Mouse (Mus musculus): ENCODE results near the gene 1700029H14Rik. TPM values are rescaled to one million over a fixed set of nuclear protein-coding genes. Genes with fewer than 3 reads are reported as not detected.

Gene 1700029H14Rik
- polyA plus RNA-seq, 1 experiment: not detected

- no peaks in the 10 kb centered on the region for H3K36me3 ChIP-seq (ENCODE audit: control insufficient read depth, insufficient read depth, low read length)
- no peak overlapping the region for H3K27ac ChIP-seq (ENCODE audit: insufficient read depth, low read depth, low read length)
- TF ChIP-seq POLR2A (IDR thresholded peaks at IDR 0.05; ENCODE audit: low read depth, low read length) (no peak), CTCF (conservative IDR thresholded peaks at IDR 0.05; ENCODE audit: insufficient read depth, insufficient read length, low read depth, low read length) (no peak)
- 90% methylated on average over 5 of the region's 5 CpGs for WGBS
- DNase-seq: no peak
- peaks cover 14% of the 10 kb centered on the region; the same call in 1 of the 2 replicates for H3K4me1 ChIP-seq (ENCODE audit: control insufficient read depth, insufficient read depth, low read length)
- no peaks in the 10 kb centered on the region for H3K27me3 ChIP-seq (replicated peaks; ENCODE audit: control insufficient read depth, insufficient read depth, low read length)
- no peak overlapping the region for H3K4me3 ChIP-seq (ENCODE audit: insufficient read depth, low read depth, low read length)
Measured at GRCm38 (mm10) chr8:13512016-13512415, 50.2 kb downstream of the 1700029H14Rik start.

GRCm38 (mm10) chr8:13507284-13507937 lies 54.9 kb downstream of the 1700029H14Rik start:
- no peak overlapping the region for H3K4me3 ChIP-seq (ENCODE audit: insufficient read depth, low read depth, low read length)
- no peaks in the 10 kb centered on the region for H3K27me3 ChIP-seq (replicated peaks; ENCODE audit: control insufficient read depth, insufficient read depth, low read length)
- peak overlapping the region; percentile 93 for H3K27ac ChIP-seq (ENCODE audit: insufficient read depth, low read depth, low read length)
- TF ChIP-seq POLR2A (IDR thresholded peaks at IDR 0.05; ENCODE audit: low read depth, low read length) (no peak), CTCF (conservative IDR thresholded peaks at IDR 0.05; ENCODE audit: insufficient read depth, insufficient read length, low read depth, low read length) (no peak)
- H3K36me3 ChIP-seq (ENCODE audit: control insufficient read depth, insufficient read depth, low read length): no peaks in the 10 kb centered on the region
- no peak for DNase-seq
- 46% methylated on average over 3 of the region's 3 CpGs for WGBS
- peaks cover 36% of the 10 kb centered on the region for H3K4me1 ChIP-seq (ENCODE audit: control insufficient read depth, insufficient read depth, low read length)

- 14% methylated on average over 4 of the region's 4 CpGs for WGBS
- Histone ChIP-seq H3K4me1 (ENCODE audit: control insufficient read depth, insufficient read depth, low read length) (peaks cover 36% of the 10 kb centered on the region), H3K27ac (ENCODE audit: insufficient read depth, low read depth, low read length) (peak overlapping the region; percentile 93), H3K36me3 (ENCODE audit: control insufficient read depth, insufficient read depth, low read length) (no peaks in the 10 kb centered on the region), H3K27me3 (replicated peaks; ENCODE audit: control insufficient read depth, insufficient read depth, low read length) (no peaks in the 10 kb centered on the region), H3K4me3 (ENCODE audit: insufficient read depth, low read depth, low read length) (no peak overlapping the region)
- DNase-seq: peak; percentile 97
- TF ChIP-seq CTCF (conservative IDR thresholded peaks at IDR 0.05; ENCODE audit: insufficient read depth, insufficient read length, low read depth, low read length) (no peak), POLR2A (IDR thresholded peaks at IDR 0.05; ENCODE audit: low read depth, low read length) (no peak)
Measured at GRCm38 (mm10) chr8:13506849-13507248, 55.4 kb downstream of the 1700029H14Rik start.

GRCm38 (mm10) chr8:13504894-13505674 lies 57.2 kb downstream of the 1700029H14Rik start:
- TF ChIP-seq POLR2A (IDR thresholded peaks at IDR 0.05; ENCODE audit: low read depth, low read length) (no peak), CTCF (conservative IDR thresholded peaks at IDR 0.05; ENCODE audit: insufficient read depth, insufficient read length, low read depth, low read length) (no peak)
- DNase-seq: peak; percentile 78
- Histone ChIP-seq H3K36me3 (ENCODE audit: control insufficient read depth, insufficient read depth, low read length) (no peaks in the 10 kb centered on the region), H3K27me3 (replicated peaks; ENCODE audit: control insufficient read depth, insufficient read depth, low read length) (no peaks in the 10 kb centered on the region), H3K4me3 (ENCODE audit: insufficient read depth, low read depth, low read length) (no peak overlapping the region), H3K4me1 (ENCODE audit: control insufficient read depth, insufficient read depth, low read length) (peaks cover 36% of the 10 kb centered on the region), H3K27ac (ENCODE audit: insufficient read depth, low read depth, low read length) (peak overlapping the region; percentile 97)

GRCm38 (mm10) chr8:13503936-13504606 lies 58.2 kb downstream of the 1700029H14Rik start:
- Histone ChIP-seq H3K27me3 (replicated peaks; ENCODE audit: control insufficient read depth, insufficient read depth, low read length) (no peaks in the 10 kb centered on the region), H3K4me1 (ENCODE audit: control insufficient read depth, insufficient read depth, low read length) (peaks cover 36% of the 10 kb centered on the region), H3K36me3 (ENCODE audit: control insufficient read depth, insufficient read depth, low read length) (no peaks in the 10 kb centered on the region), H3K4me3 (ENCODE audit: insufficient read depth, low read depth, low read length) (no peak overlapping the region), H3K27ac (ENCODE audit: insufficient read depth, low read depth, low read length) (peak overlapping the region; percentile 97)
- DNase-seq: peak; percentile 31
- WGBS: 50% methylated on average over 8 of the region's 8 CpGs
- TF ChIP-seq POLR2A (IDR thresholded peaks at IDR 0.05; ENCODE audit: low read depth, low read length): no peak
- TF ChIP-seq CTCF (conservative IDR thresholded peaks at IDR 0.05; ENCODE audit: insufficient read depth, insufficient read length, low read depth, low read length): no peak

- TF ChIP-seq CTCF (conservative IDR thresholded peaks at IDR 0.05; ENCODE audit: insufficient read depth, insufficient read length, low read depth, low read length) (no peak), POLR2A (IDR thresholded peaks at IDR 0.05; ENCODE audit: low read depth, low read length) (no peak)
- no peak overlapping the region for H3K27ac ChIP-seq (ENCODE audit: insufficient read depth, low read depth, low read length)
- no peak overlapping the region for H3K4me3 ChIP-seq (ENCODE audit: insufficient read depth, low read depth, low read length)
- peaks cover 22% of the 10 kb centered on the region for H3K4me1 ChIP-seq (ENCODE audit: control insufficient read depth, insufficient read depth, low read length)
- no peaks in the 10 kb centered on the region for H3K36me3 ChIP-seq (ENCODE audit: control insufficient read depth, insufficient read depth, low read length)
- H3K27me3 ChIP-seq (replicated peaks; ENCODE audit: control insufficient read depth, insufficient read depth, low read length): no peaks in the 10 kb centered on the region
- 89% methylated on average over 3 of the region's 3 CpGs for WGBS
- DNase-seq: no peak
Measured at GRCm38 (mm10) chr8:13501221-13501620, 61.0 kb downstream of the 1700029H14Rik start.

Other genes starting within 250 kb of the 1700029H14Rik start
- 26.3 and 26.6 TPM in 2 replicates for gene Tfdp1, start 223.7 kb downstream of the 1700029H14Rik start, polyA plus RNA-seq (2012; rRNA removed)
- gene Atp4b, start 165.6 kb downstream of the 1700029H14Rik start, polyA plus RNA-seq (2012; rRNA removed): 0.20 and 0.26 TPM in 2 replicates
- gene Grk1, start 157.4 kb downstream of the 1700029H14Rik start, polyA plus RNA-seq (2012; rRNA removed): 0.02 TPM in 1 of 2 replicates, not detected in the other
- gene Tmem255b, start 127.3 kb downstream of the 1700029H14Rik start, polyA plus RNA-seq (2012; rRNA removed): 1.3 and 1.8 TPM in 2 replicates
- 461 and 486 TPM in 2 replicates for gene Gas6, start 68.0 kb downstream of the 1700029H14Rik start, polyA plus RNA-seq (2012; rRNA removed)
- gene Rasa3, start 115.1 kb upstream of the 1700029H14Rik start, polyA plus RNA-seq (2012; rRNA removed): 9.4 and 10.8 TPM in 2 replicates
- gene Cfap97d2, start 143.4 kb upstream of the 1700029H14Rik start, polyA plus RNA-seq (2012; rRNA removed): not detected in 2 replicates
- 30.2 and 33.1 TPM in 2 replicates for gene Cdc16, start 195.2 kb upstream of the 1700029H14Rik start, polyA plus RNA-seq (2012; rRNA removed)
- 7.1 and 8.1 TPM in 2 replicates for gene Upf3a, start 223.2 kb upstream of the 1700029H14Rik start, polyA plus RNA-seq (2012; rRNA removed)

Data from kidney, adult 2 months (tissue).